Mouse (Mus musculus) mouse embryonic stem cell (cell line): ENCODE data around the gene Gbp4.
"Not testable (repeated sequence)": the region's sequence is repeated elsewhere in the genome, so short reads cannot be mapped to it uniquely, and the experiment has no call there.

Experiments used
- in situ Hi-C, 2 experiments: fragments of 300-500 bp; cut with MboI; formaldehyde crosslinking; loops; 1 replicate in 1 of 2; 3 replicates in 1 of 2; pipeline ENCODE4 v1.14.3; 2019 to 2020; ENCODE audit warnings: low sequenced_read_pairs in 2 of 2, low pct_unique_long_range_greater_than_20kb in 1 of 2, mixed read lengths in 1 of 2; ENCODE audit not compliant: unreplicated experiment in 1 of 2

Gene Gbp4

GRCm38 (mm10) chr5:105139409-105140088 is at the start of gene Gbp4, which contains the start of the genes Gbp9 and Gbp8:
TSS of gene Gbp4 (minus strand) at chr5:105139586.
TSS of gene Gbp9 (minus strand) at chr5:105139539.
TSS of gene Gbp8 (minus strand) at chr5:105139540.
- in situ Hi-C loops = not testable (repeated sequence)

- in situ Hi-C loops = no loop called here
Measured at GRCm38 (mm10) chr5:105181446-105181845, 42.1 kb upstream of the Gbp4 start.

GRCm38 (mm10) chr5:105156582-105156981 is 17.2 kb upstream of the Gbp4 start:
- in situ Hi-C loops = no loop called here

GRCm38 (mm10) chr5:105154049-105154448 is 14.7 kb upstream of the Gbp4 start:
- in situ Hi-C loops = no loop called here

- in situ Hi-C loops = not testable (repeated sequence)
Measured at GRCm38 (mm10) chr5:105148062-105148461, 8.7 kb upstream of the Gbp4 start.

GRCm38 (mm10) chr5:105146447-105146846 is 7.1 kb upstream of the Gbp4 start:
- in situ Hi-C loops = no loop called here

- in situ Hi-C loops = not testable (repeated sequence)
Measured at GRCm38 (mm10) chr5:105145731-105146130, 6.3 kb upstream of the Gbp4 start.

GRCm38 (mm10) chr5:105140089-105140810 is 864 bp upstream of the Gbp4 start:
- in situ Hi-C loops = not testable (repeated sequence)

- in situ Hi-C loops = no loop called here
Measured at GRCm38 (mm10) chr5:105138906-105139305, 480 bp downstream of the Gbp4 start.

GRCm38 (mm10) chr5:105136706-105137304 is 2.6 kb downstream of the Gbp4 start:
- in situ Hi-C loops = not testable (repeated sequence)

- in situ Hi-C loops = not testable (repeated sequence)
Measured at GRCm38 (mm10) chr5:105121731-105122130, 17.7 kb downstream of the Gbp4 start.

GRCm38 (mm10) chr5:105115740-105116139 is 23.6 kb downstream of the Gbp4 start:
- in situ Hi-C loops = no loop called here

- in situ Hi-C loops = no loop called here
Measured at GRCm38 (mm10) chr5:105114696-105115095, 24.7 kb downstream of the Gbp4 start.

GRCm38 (mm10) chr5:105113656-105114055 is 25.7 kb downstream of the Gbp4 start:
- in situ Hi-C loops = no loop called here

- in situ Hi-C loops = not testable (repeated sequence)
Measured at GRCm38 (mm10) chr5:105110271-105110852, 29.0 kb downstream of the Gbp4 start.

- in situ Hi-C loops = not testable (repeated sequence)
Measured at GRCm38 (mm10) chr5:105109775-105110174, 29.6 kb downstream of the Gbp4 start.

GRCm38 (mm10) chr5:105105689-105106088 is 33.7 kb downstream of the Gbp4 start:
- in situ Hi-C loops = not testable (repeated sequence)

- in situ Hi-C loops = no loop called here
Measured at GRCm38 (mm10) chr5:105081900-105082299, 57.5 kb downstream of the Gbp4 start.

GRCm38 (mm10) chr5:105068356-105068755 is 71.0 kb downstream of the Gbp4 start:
- in situ Hi-C loops = not testable (repeated sequence)
